Mouse (Mus musculus) mature B cell (primary cell): ENCODE measurements around the gene Hap1.

Source experiments
- in situ Hi-C: fragments of 300-500 bp; cut with MboI; formaldehyde crosslinking; loops from 2 replicates; pipeline ENCODE4 v1.14.3; 2019

The Hap1 gene

GRCm38 (mm10) chr11:100355972-100356818 lies at the start of gene Hap1:
Gene Hap1, minus strand, starts transcription at chr11:100356128.
- in situ Hi-C loops, result no loop called here

DNA sequence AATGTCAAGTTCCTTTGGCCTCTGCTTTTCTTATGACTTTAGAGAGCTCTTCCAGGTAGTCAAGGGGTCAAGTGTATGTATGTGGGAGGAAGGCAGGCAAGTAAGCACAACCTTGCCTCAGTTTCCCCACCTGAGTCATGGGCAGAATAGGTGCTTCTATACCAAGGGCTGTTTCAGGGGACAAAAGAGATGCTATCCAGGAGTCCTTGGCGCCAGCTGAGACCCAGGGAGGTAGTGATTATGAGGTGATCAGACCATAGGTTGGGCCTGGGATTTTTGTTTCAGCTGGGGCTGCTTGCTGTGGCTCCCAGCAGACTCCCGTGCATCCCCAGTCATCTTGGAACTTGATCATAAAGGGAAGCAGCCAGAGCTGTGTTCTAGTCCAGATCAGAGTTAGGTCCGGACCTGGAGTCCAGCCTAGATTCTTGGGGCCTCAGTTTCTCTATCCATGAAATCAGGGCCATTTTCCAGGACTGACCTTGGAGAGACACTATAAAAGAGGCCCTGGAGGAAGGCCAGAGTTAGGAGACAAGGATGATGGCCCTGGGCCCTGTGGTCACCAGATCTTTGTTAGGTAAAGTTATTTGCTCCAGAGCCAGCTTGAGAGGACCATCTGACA lies 48.6 kb upstream of the Hap1 start:
- in situ Hi-C loops, result no loop called here

GRCm38 (mm10) chr11:100403445-100404134 lies 47.7 kb upstream of the Hap1 start:
- in situ Hi-C loops, result no loop called here

DNA sequence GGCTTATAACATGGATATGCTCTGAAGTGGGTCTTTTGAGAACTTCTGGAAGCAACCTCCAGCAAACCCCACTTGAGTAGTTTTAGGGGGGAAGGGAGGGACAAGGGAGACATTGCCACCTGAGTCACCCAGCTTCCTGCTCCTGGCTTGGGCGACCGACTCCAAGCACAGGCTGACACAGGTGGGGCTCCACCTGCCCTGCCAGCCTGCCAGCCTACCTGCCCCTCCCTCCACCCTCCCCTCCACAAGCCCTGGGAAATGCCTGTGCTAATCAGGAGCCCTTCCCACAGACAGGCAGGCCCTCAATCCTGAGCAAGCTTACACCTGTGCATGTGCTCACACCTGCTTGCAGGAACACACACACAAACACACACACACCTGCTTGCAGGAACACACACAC lies 46.8 kb upstream of the Hap1 start:
- in situ Hi-C loops, result no loop called here

DNA sequence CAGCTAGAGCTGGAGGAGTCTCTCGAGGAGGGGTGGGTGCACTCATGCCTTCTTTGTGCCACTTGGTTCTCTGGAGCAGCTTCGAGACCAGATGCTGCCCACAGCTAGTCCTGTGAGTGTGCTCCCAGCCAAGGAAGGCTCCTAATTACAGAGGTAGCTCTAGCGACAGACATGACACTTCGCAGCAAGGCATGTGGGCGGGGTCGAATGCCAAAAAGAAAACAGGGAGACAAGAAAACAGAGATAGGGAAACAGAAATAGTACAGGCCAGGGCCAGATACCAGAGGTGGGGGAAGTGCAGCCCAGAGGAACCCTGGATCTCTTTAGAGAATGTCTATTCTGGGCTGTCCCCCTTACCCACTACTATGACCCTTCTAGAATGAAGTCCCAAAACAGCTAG lies 46.3 kb upstream of the Hap1 start:
- in situ Hi-C loops, result no loop called here

DNA sequence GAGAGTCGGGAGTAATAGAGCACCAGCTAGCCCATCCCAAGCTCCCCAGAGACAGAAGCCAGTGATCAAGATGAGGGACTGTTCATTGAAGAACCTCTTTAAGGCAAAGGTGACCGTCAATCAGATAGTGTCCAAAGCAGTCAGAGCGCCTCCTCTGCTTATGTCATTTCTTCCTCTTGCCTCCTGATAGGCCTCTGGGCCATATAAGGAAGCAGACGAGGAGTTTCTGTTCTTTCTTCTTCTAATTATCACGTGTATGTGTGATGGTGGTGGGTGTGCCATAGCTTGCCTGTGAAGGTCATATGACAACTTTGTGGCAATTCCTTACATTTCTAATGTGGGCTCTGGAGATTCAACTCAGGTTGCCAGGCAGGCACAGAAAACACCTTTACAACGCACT lies 44.9 kb upstream of the Hap1 start:
- in situ Hi-C loops, result no loop called here

DNA sequence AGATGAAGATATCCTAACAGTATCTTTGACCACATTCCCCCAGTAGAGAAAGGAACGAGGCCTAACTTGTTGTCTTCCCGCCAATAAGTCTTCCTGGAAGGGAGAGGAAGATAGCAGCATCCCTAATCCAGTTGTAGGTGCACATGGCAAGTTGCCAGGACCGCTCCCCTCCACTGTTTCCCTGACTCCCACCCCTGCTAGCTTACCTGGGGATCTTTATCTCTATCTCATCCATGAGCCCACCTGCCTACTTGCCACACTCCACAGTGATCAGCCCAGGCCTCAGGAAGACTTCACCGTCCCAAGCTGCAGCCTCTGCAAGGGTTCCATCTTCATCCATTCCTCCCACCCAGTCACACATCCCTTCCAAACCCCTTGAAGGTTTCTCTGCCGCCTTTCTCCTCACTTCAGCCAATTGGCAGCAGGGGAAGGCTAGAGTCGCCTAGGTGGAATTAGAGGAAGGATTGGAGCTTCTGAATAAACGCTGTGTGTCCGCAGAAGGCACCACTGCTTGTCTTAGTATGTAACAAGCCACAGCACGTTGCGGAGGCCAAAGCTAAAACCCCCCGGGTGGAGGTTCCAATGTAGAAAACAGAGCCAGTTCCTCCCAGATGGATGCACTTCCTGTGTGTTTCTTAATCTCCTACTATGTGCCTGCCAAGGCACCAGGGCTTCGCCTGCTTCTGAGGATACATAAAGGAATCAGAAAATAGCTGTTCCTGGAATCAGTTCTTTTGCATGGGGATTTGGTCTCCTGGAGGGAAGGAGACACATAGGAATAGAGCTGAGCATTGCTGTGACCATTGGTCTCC lies 44.0 kb upstream of the Hap1 start:
- in situ Hi-C loops, result no loop called here

- in situ Hi-C loops, result no loop called here
Measured at GRCm38 (mm10) chr11:100399320-100399719, 43.4 kb upstream of the Hap1 start.

- in situ Hi-C loops, result no loop called here
Measured at GRCm38 (mm10) chr11:100398517-100398916, 42.6 kb upstream of the Hap1 start.

- in situ Hi-C loops, result no loop called here
Measured at GRCm38 (mm10) chr11:100397600-100398389, 41.9 kb upstream of the Hap1 start, which contains the start of gene Jup. Gene Jup, minus strand, starts transcription at chr11:100397763.

DNA sequence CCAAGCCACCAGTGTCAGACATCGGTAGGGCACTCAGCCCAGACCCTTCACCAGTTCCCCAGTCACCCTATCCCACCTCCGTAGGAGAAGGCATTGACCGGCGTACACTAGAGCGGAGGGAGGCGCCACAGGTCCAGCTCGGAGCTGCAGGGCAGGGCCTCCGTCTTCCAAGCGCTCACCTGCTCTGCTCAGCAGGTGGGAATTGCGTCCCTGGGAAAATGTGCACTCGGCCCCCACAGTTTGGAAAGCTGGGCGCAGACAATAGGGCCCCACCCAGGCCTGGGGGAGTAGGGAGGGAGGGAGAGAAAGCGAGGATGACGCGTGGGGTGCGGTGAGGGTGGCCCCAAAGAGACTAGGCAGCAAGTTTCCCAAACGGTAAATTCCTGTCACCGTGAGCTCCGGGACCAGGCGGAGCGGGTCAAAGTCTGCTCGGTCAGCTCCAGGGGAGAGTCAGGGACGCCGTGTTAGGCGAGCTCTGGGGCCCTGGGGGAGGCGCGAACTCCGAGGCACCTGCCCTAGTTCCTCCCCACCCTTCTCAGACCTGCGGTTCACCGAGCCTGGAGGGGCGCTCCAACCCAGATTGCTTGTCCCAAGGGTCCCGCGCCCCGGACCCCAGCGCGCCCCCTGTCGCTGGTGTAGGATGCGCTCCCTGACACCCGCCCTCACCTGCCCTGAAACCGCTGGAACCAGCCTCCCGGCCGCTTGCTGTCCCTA lies 41.1 kb upstream of the Hap1 start:
- in situ Hi-C loops, result no loop called here

GRCm38 (mm10) chr11:100395861-100396631 lies 40.1 kb upstream of the Hap1 start:
- in situ Hi-C loops, result no loop called here

- in situ Hi-C loops, result no loop called here
Measured at GRCm38 (mm10) chr11:100395200-100395599, 39.3 kb upstream of the Hap1 start.

DNA sequence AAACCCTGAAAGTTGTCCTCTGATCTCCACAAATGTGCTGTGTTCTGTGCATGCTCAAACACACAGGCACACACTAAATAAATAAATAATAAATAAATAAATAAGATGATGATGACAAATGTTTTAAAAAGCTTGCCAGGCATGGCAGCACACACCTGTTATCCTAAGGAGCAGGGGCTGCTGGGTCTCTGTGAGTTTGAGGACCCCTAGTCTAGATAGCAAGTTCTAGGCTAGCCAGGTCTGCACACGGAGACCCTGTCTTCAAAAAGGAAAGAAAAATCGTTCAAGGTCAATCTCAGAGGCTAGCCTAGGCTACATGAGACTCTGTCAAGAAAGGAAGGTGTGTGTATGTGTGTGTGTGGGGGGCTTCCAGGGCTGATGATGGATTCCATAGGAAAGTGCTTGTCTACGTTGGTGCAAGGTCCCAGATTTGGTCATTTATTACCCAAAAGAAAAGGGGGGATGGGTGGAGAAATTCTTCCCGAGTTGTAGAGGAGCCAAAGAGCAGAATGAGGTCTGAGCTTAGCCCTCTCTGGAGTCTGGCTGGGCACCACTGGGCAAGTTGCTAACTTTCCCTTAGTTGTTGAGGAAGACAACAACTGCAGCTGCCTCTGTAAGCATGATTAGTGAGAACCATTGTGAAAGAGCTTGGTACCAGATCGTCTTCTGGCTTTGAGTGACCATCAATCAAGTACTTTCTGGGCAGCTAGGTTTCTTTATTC lies 38.6 kb upstream of the Hap1 start:
- in situ Hi-C loops, result no loop called here

GRCm38 (mm10) chr11:100393733-100394132 lies 37.8 kb upstream of the Hap1 start:
- in situ Hi-C loops, result no loop called here

GRCm38 (mm10) chr11:100392958-100393357 lies 37.0 kb upstream of the Hap1 start:
- in situ Hi-C loops, result no loop called here

DNA sequence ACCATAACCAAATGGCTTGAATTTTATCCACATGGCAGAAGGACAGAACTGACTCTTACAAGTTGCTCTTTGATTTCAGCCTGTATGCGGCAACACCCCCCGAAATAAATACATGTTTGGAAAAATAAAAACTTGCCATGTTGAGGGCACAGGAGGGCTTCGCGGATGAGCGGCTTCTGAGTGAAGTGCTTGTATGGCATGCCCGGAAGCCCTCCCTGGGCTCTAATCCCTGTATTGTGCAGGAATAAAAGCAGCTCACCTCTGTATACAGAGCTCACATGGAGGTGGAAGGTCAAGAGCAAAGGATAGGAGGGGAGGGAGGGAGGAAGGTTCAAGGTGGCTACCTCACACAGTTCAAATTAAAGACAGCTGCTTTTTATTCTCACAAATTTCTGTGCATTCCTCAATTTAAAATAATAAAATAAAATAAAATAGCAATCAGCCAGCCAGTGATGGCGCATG lies 36.0 kb upstream of the Hap1 start:
- in situ Hi-C loops, result no loop called here

DNA sequence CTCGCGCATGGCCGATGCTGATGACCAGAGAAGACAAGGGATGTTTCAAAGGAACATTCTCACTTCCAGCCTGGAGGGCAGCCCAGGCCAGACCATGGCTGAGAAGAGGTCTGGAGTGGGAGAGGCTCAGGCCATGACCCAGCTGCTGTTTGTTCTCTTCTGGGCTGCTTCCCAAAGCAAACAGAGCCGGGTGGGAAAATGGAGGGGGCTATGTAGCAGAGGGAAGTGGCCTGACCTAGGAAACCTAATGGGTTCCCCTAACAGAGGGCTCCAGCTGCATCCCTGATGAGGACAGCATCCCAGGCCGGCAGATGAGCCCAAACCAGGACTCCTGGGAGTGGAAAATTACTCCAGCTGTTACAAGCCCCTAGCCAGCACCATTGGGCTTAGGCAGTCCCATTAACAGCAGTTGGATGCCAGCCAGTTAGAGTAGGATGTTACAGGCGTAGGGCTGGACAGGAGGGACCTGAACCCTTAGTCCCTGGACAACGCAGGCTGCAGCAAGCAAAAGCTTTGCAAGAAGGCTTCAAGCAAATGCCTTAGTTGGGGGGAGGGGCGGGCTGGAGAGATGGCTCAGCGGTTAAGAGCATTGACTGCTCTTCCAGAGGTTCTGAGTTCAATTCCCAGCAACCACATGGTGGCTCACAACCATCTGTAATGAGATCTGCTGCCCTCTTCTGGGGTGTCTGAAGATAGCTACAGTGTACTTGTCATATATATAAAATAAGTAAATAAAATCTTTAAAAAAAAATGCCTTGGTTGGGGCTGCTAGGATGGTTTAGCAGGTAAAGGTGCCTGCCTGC lies 35.4 kb upstream of the Hap1 start:
- in situ Hi-C loops, result no loop called here
